Mouse (Mus musculus): Measurements from ENCODE around the gene Tmod1. TPM values are rescaled to one million over a fixed set of nuclear protein-coding genes. Genes with fewer than 3 reads are reported as not detected.

Gene Tmod1
- polyA plus RNA-seq, 1 experiment from 2014 or later: 5.2 TPM

DNA sequence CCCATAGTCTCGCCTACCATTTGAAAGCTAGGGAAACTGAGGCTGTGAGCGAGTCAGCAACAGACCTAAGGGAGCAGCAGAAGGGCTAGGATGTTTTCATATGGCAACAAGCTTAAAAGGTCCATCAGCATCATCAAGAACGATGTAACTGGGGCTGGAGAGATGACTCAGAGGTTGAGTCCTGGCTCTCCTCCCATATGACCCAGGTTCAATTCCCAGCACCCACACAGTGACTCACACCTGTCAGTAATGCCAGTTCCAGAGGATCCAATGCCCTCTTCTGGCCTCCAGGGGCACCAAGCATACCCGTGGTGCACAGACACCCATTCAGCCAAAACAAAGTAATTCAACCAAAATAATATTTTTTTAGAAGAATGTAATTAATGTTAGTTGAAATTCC is 41.5 kb downstream of the Tmod1 start:
- Histone ChIP-seq H3K9me3 (ENCODE audit: control insufficient read depth, low read length) (no peaks in the 10 kb centered on the region), H3K9ac (ENCODE audit: low read depth, low read length) (no peak overlapping the region), H3K27ac (ENCODE audit: low read depth, low read length) (no peak overlapping the region), H3K27me3 (ENCODE audit: control insufficient read depth, insufficient read depth, low read length) (no peaks in the 10 kb centered on the region; the same call in 1 of the 2 replicates), H3K4me2 (replicated peaks; ENCODE audit: low read depth, low read length) (no peak overlapping the region), H3K4me1 (ENCODE audit: control insufficient read depth, insufficient read depth, low read length) (peaks cover 9% of the 10 kb centered on the region; the same call in 1 of the 2 replicates), H3K4me3 (ENCODE audit: low read length) (no peak overlapping the region), H3K36me3 (ENCODE audit: control insufficient read depth, insufficient read depth, low read length) (no peaks in the 10 kb centered on the region)
- no peak for ATAC-seq (ENCODE audit: low FRiP score, low TSS enrichment)
- WGBS: 91% methylated on average over 4 of the region's 4 CpGs

DNA sequence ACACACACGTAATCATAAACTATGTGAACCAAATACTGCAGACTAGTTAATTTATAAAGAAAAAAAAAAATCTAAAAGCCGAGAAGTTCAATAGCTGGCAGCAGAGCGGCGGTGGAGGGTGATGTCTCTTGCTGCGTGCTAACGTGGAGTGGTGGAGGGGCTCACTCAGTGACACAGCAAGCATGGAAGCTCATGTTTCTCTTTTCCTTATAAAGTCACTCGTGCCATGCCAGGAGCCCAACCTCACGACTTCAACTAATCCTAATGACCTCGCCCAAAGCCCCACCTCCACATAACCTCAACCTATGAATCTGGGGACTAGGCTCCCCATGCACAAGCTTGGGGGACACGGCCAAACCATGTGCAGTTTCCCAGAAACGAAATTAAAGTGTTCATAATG is 43.8 kb downstream of the Tmod1 start:
- Histone ChIP-seq H3K4me3 (ENCODE audit: low read length) (no peak overlapping the region), H3K27ac (ENCODE audit: low read depth, low read length) (no peak overlapping the region), H3K9me3 (ENCODE audit: control insufficient read depth, low read length) (no peaks in the 10 kb centered on the region), H3K4me2 (replicated peaks; ENCODE audit: low read depth, low read length) (no peak overlapping the region), H3K27me3 (ENCODE audit: control insufficient read depth, insufficient read depth, low read length) (no peaks in the 10 kb centered on the region; the same call in 1 of the 2 replicates), H3K36me3 (ENCODE audit: control insufficient read depth, insufficient read depth, low read length) (no peaks in the 10 kb centered on the region), H3K4me1 (ENCODE audit: control insufficient read depth, insufficient read depth, low read length) (0 out of 2 replicates have a peak, but pooled peaks cover 4% of the 10 kb centered on the region), H3K9ac (ENCODE audit: low read depth, low read length) (no peak overlapping the region)
- ATAC-seq (ENCODE audit: low FRiP score, low TSS enrichment): no peak
- WGBS: 61% methylated on average over 11 of the region's 11 CpGs

DNA sequence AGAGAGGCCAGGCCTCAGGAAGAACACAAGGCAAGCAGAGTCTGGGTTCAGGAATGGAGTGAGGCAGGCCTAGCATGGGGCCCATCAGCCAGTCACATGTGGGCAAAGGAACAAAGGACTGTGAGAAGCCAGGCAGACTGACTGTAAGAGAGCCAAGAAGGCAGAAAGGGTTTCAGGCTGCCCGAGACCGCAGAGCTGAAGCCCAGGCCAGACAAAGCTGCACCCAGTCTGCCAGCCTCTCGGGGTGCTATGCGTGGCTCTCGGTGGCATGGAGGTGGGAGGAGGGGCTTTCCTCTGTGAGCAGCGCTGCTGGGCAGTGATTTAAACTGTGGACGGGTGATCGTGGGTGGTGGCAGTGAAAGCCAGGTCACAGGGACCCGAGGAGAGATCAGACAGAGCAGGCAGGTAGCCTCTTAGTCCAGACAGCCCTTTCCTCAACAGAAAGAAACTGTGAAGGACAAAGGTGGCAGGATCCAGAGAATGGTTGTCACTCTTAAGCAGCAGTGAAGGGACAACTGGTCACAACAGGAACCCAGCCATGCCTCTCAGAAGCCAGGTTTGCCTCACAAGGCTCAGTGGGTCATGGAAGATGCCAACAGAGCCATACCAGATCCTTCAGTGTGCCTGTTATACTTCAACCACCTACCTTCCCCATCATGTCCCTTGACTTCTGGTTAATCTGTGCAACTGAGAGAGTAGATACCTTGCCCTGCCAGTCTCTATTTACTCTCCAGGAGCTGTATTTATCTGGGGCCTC is 45.9 kb downstream of the Tmod1 start:
- no peak overlapping the region for H3K4me2 ChIP-seq (replicated peaks; ENCODE audit: low read depth, low read length)
- 0 out of 2 replicates have a peak, but pooled peaks cover 4% of the 10 kb centered on the region for H3K4me1 ChIP-seq (ENCODE audit: control insufficient read depth, insufficient read depth, low read length)
- no peaks in the 10 kb centered on the region for H3K36me3 ChIP-seq (ENCODE audit: control insufficient read depth, insufficient read depth, low read length)
- ATAC-seq (ENCODE audit: low FRiP score, low TSS enrichment): no peak
- no peak overlapping the region for H3K9ac ChIP-seq (ENCODE audit: low read depth, low read length)
- no peak overlapping the region for H3K4me3 ChIP-seq (ENCODE audit: low read length)
- H3K27ac ChIP-seq (ENCODE audit: low read depth, low read length): no peak overlapping the region
- no peaks in the 10 kb centered on the region for H3K27me3 ChIP-seq (ENCODE audit: control insufficient read depth, insufficient read depth, low read length)
- WGBS: 66% methylated on average over 9 of the region's 9 CpGs
- H3K9me3 ChIP-seq (ENCODE audit: control insufficient read depth, low read length): no peaks in the 10 kb centered on the region

DNA sequence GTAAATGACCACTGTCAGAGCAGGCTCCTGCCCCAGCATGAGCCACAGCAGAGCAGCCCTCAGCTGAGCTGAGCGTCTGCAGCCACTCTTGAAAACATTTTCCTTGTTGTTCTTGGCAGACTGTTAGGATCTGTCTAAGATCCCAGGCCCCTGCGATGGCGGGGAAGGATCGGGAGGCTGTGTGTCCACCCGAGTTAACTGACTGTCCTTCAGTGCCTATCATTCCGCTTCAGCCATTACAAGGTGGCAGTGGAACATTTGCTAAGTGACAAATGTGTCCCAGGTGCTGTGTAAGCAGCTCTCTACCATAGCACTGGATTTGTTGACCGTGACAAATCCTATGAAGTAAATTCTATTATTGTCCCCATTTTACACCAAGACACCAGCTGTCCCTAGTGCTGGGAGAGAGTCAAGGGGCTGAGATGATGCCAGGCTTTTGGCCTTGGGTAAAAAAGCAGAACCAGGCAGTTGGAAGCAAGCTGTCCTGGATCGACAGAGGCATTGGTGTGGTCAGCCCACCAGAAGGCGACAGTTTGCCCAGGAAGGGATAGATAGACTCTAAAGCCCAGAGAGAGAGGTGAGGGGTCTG is 46.6 kb downstream of the Tmod1 start:
- Histone ChIP-seq H3K36me3 (ENCODE audit: control insufficient read depth, insufficient read depth, low read length) (no peaks in the 10 kb centered on the region), H3K4me1 (ENCODE audit: control insufficient read depth, insufficient read depth, low read length) (0 out of 2 replicates have a peak, but pooled peaks cover 4% of the 10 kb centered on the region), H3K9me3 (ENCODE audit: control insufficient read depth, low read length) (no peaks in the 10 kb centered on the region), H3K4me2 (replicated peaks; ENCODE audit: low read depth, low read length) (no peak overlapping the region), H3K27me3 (ENCODE audit: control insufficient read depth, insufficient read depth, low read length) (no peaks in the 10 kb centered on the region), H3K27ac (ENCODE audit: low read depth, low read length) (no peak overlapping the region), H3K4me3 (ENCODE audit: low read length) (no peak overlapping the region), H3K9ac (ENCODE audit: low read depth, low read length) (no peak overlapping the region)
- WGBS: 57% methylated on average over 9 of the region's 9 CpGs
- ATAC-seq (ENCODE audit: low FRiP score, low TSS enrichment): no peak

DNA sequence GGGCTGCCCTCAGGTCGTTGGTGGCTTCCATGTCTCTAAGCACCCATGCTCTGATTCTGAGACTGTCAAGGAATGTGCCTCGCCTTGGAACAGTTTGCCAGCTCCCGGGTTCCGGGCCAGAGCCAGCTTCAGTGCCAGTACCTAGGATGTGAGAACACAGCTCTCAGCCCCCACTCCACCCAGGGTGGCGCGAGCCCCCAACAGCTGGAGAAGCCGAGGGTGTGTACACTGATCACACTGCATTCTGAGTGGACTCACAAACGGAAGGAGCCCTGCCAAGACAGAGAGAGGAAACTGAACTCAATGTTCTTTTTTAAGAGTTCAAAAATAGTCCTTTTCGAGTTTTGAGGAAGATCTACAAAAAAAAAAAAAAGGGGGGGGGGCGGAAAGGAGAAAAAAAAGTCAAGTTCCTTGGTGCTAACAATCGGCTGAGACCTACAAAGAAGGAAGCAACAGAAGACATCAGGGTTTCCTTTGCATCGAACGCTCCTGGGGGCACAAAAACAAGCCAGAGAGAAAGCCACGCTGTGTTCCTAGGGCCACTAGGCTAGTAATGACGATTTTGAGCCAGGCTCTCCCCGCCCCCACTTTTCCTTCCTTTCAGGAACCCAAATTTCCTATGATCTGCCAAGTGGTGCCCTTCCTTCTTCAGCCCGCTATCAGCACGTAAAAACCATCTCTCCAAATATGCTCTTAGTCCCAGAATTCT is 48.1 kb downstream of the Tmod1 start:
- no peak for ATAC-seq (ENCODE audit: low FRiP score, low TSS enrichment)
- no peaks in the 10 kb centered on the region for H3K36me3 ChIP-seq (ENCODE audit: control insufficient read depth, insufficient read depth, low read length)
- H3K4me2 ChIP-seq (replicated peaks; ENCODE audit: low read depth, low read length): no peak overlapping the region
- H3K27ac ChIP-seq (ENCODE audit: low read depth, low read length): no peak overlapping the region
- no peaks in the 10 kb centered on the region for H3K9me3 ChIP-seq (ENCODE audit: control insufficient read depth, low read length)
- WGBS: 81% methylated on average over 17 of the region's 18 CpGs
- no peak overlapping the region for H3K9ac ChIP-seq (ENCODE audit: low read depth, low read length)
- no peaks in the 10 kb centered on the region for H3K27me3 ChIP-seq (ENCODE audit: control insufficient read depth, insufficient read depth, low read length)
- 0 out of 2 replicates have a peak, but pooled peaks cover 4% of the 10 kb centered on the region for H3K4me1 ChIP-seq (ENCODE audit: control insufficient read depth, insufficient read depth, low read length)
- no peak overlapping the region for H3K4me3 ChIP-seq (ENCODE audit: low read length)

DNA sequence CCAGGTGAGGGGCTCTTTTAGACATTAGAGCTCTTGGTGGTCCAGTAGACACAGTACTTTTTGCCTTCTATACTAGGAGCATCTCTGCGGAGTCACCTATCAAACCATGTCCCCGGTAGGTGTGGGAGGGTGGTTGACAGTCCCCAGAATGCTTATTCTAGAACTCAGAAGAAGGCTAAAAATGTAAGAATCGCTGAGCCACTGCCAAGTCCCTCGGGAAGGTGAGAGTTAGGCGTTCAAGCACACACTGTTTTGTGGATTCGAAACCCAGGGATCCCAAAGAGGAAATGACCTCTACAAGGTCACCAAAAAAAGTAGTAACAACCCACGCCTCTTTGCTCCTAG is 48.7 kb downstream of the Tmod1 start:
- no peak overlapping the region for H3K9ac ChIP-seq (ENCODE audit: low read depth, low read length)
- no peak overlapping the region for H3K27ac ChIP-seq (ENCODE audit: low read depth, low read length)
- no peaks in the 10 kb centered on the region for H3K9me3 ChIP-seq (ENCODE audit: control insufficient read depth, low read length)
- H3K27me3 ChIP-seq (ENCODE audit: control insufficient read depth, insufficient read depth, low read length): no peaks in the 10 kb centered on the region
- 0 out of 2 replicates have a peak, but pooled peaks cover 4% of the 10 kb centered on the region for H3K4me1 ChIP-seq (ENCODE audit: control insufficient read depth, insufficient read depth, low read length)
- no peak overlapping the region for H3K4me3 ChIP-seq (ENCODE audit: low read length)
- ATAC-seq (ENCODE audit: low FRiP score, low TSS enrichment): no peak
- 67% methylated on average over 7 of the region's 7 CpGs for WGBS
- no peak overlapping the region for H3K4me2 ChIP-seq (replicated peaks; ENCODE audit: low read depth, low read length)
- H3K36me3 ChIP-seq (ENCODE audit: control insufficient read depth, insufficient read depth, low read length): no peaks in the 10 kb centered on the region

DNA sequence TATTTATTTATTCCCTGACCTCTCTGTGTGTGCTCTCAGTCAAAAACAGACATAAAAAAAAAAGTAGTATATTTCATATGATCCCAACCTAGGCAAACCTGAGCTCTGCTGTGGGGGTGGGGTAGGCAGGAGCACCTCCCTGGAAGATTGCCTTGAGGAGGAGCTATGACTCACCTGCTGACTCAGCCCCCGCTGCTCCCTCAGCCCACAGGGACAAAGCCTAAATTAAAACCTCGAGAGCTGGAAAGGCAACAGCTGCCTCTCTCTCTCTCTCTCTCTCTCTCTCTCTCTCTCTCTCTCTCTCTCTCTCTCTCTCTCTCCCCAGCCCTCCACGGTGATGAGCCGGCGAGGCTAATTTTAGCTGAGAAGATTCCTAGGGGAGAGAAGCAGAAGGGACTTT is 49.1 kb downstream of the Tmod1 start:
- Histone ChIP-seq H3K36me3 (ENCODE audit: control insufficient read depth, insufficient read depth, low read length) (no peaks in the 10 kb centered on the region), H3K27me3 (ENCODE audit: control insufficient read depth, insufficient read depth, low read length) (no peaks in the 10 kb centered on the region), H3K27ac (ENCODE audit: low read depth, low read length) (no peak overlapping the region), H3K4me2 (replicated peaks; ENCODE audit: low read depth, low read length) (no peak overlapping the region), H3K4me1 (ENCODE audit: control insufficient read depth, insufficient read depth, low read length) (0 out of 2 replicates have a peak, but pooled peaks cover 4% of the 10 kb centered on the region), H3K4me3 (ENCODE audit: low read length) (no peak overlapping the region), H3K9me3 (ENCODE audit: control insufficient read depth, low read length) (no peaks in the 10 kb centered on the region), H3K9ac (ENCODE audit: low read depth, low read length) (no peak overlapping the region)
- WGBS: 20% methylated on average over 5 of the region's 5 CpGs
- no peak for ATAC-seq (ENCODE audit: low FRiP score, low TSS enrichment)

- Histone ChIP-seq H3K4me1 (ENCODE audit: control insufficient read depth, insufficient read depth, low read length) (0 out of 2 replicates have a peak, but pooled peaks cover 4% of the 10 kb centered on the region), H3K27ac (ENCODE audit: low read depth, low read length) (no peak overlapping the region), H3K4me2 (replicated peaks; ENCODE audit: low read depth, low read length) (no peak overlapping the region), H3K9me3 (ENCODE audit: control insufficient read depth, low read length) (no peaks in the 10 kb centered on the region), H3K9ac (ENCODE audit: low read depth, low read length) (no peak overlapping the region), H3K36me3 (ENCODE audit: control insufficient read depth, insufficient read depth, low read length) (no peaks in the 10 kb centered on the region), H3K27me3 (ENCODE audit: control insufficient read depth, insufficient read depth, low read length) (no peaks in the 10 kb centered on the region), H3K4me3 (ENCODE audit: low read length) (no peak overlapping the region)
- ATAC-seq (ENCODE audit: low FRiP score, low TSS enrichment): no peak; the same call in 1 of the 2 replicates
- WGBS: 74% methylated on average over 14 of the region's 14 CpGs
These were observed 50.9 kb downstream of the Tmod1 start for GRCm38 (mm10) chr4:46089524-46090125.

Data from kidney, embryonic 14.5 days (tissue).